Mouse (Mus musculus): Measurements from ENCODE around the gene Hmg20b.

DNA sequence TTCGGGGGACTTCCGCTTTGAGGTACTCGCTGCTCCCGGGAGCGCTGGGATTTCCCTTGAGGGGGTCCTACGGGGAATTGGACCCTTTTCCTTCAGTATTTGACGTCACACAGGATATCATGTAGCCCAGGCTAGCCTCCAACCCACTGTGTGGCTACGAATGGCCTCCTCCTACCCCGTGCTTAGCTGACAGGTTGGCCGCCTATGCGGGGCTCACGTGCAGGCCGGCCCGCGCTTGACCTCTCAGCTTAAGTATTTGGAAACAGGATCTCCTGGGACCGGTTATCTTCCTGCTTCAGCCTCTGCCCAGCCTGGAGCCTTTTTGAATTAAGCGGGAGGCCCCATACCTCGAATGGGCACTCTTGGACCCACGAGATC, 34.3 kb upstream of the Hmg20b start:
- TF ChIP-seq CTCF (IDR thresholded peaks at IDR 0.05) (no peak), EP300 (IDR thresholded peaks at IDR 0.05) (no peak; the same call in 1 of the 2 replicates)

Data from lung, postnatal 0 days (tissue).